Mouse (Mus musculus): ENCODE measurements at regions not wholly inside any gene's neighbourhood (a gene's known extent, or its start where the extent isn't known, plus 50 kb on each side); places are given as distances from the start of the nearest gene placed in this dataset.
A peak's percentile ranks its signal among the peaks of the same experiment; 100 is the strongest.

DNA sequence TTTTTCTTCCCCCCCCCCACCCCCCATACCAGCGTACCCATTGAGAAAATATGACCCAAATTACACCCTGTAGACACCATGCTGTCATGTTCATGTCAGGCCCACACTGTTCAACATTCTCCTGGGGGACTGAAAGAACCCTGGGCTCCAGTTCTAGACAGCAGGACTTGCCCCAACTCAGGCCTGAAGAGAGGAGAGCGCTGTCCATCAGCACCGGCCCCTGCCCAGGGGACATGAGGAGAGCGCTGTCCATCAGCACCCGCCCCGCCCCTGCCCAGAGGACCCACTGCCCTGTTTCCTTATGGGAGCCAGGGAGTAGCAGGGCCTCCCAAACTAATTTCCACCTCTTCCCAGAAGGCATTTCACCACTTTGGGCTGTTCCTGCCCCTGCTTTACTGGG, 241.7 kb upstream of the Cdh4 start:
- DNase-seq: peak; percentile 88
- Histone ChIP-seq H3K9me3 (ENCODE audit: low read depth, low read length) (no peaks in the 10 kb centered on the region), H3K36me3 (ENCODE audit: insufficient read depth) (no peaks in the 10 kb centered on the region), H3K27ac (ENCODE audit: low read depth) (no peak overlapping the region), H3K4me2 (no peak overlapping the region), H3K27me3 (ENCODE audit: insufficient read depth, low read length) (no peaks in the 10 kb centered on the region), H3K9ac (no peak overlapping the region), H3K4me1 (ENCODE audit: insufficient read depth) (no peaks in the 10 kb centered on the region), H3K4me3 (ENCODE audit: low read depth, low read length) (no peak overlapping the region)
- peak; percentile 86; the same call in 1 of the 2 replicates for ATAC-seq (ENCODE audit: insufficient read depth)
- TF ChIP-seq CTCF (IDR thresholded peaks at IDR 0.05; ENCODE audit: low read depth): no peak
- 3% methylated on average over 6 of the region's 6 CpGs for WGBS

DNA sequence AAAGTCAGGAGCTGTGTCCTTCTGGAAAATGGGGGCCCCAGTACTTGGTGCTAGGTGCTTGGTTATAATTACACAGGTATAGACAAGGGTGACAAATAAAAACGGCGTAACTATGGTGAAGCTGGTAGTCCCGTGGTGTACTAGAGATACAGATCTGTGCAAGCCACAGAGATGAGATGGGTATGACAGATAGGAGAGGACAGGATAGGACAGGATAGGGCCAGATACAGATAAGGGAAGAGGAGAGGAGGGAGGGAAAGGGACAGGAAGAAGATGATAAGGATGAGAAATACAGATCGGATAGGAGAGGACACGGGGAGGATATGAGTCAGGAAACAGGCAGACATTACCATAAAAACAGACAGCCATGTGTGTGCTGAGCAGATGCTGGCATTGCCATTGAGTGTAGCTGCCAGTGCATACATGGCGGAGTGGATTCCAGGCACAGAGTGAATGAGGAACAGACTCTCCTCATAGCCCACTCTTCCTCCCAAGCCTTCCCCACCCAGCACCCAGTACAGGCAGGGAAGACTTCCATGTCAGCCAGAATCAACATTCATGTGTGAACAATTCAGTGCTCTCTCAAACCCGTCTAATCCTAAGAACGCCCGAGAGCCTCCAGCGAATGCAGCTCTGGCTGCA, 231.9 kb upstream of the Cdh4 start:
- H3K4me1 ChIP-seq (ENCODE audit: insufficient read depth): no peaks in the 10 kb centered on the region
- WGBS: 82% methylated on average over 10 of the region's 10 CpGs
- ATAC-seq (ENCODE audit: insufficient read depth) (no peak), DNase-seq (no peak)
- no peak for TF ChIP-seq CTCF (IDR thresholded peaks at IDR 0.05; ENCODE audit: low read depth)
- no peaks in the 10 kb centered on the region for H3K36me3 ChIP-seq (ENCODE audit: insufficient read depth)
- H3K4me3 ChIP-seq (ENCODE audit: low read depth, low read length): no peak overlapping the region
- no peak overlapping the region for H3K27ac ChIP-seq (ENCODE audit: low read depth)
- no peak overlapping the region for H3K9ac ChIP-seq
- H3K4me2 ChIP-seq: no peak overlapping the region
- H3K27me3 ChIP-seq (ENCODE audit: insufficient read depth, low read length): no peaks in the 10 kb centered on the region
- no peaks in the 10 kb centered on the region for H3K9me3 ChIP-seq (ENCODE audit: low read depth, low read length)

DNA sequence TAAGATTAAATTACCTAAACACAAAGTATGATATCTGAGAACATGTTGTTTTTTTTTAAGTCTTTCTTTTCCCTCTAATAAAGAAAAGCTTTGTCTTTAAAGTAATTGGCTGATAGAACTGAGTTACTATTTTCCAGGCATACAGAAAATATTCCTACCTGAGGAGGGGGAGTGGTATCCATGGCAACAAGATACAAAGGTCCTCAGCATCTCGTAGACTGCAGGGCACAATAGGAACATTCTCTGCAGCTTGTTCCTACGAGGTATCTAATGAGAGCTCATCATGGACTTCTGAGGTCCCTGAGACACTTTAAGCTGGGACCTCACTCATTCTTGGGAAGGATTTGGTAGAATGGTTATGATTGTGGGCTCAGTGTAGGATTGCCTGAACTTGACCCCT, 225.5 kb upstream of the Cdh4 start:
- Histone ChIP-seq H3K4me1 (ENCODE audit: insufficient read depth) (no peaks in the 10 kb centered on the region), H3K27ac (ENCODE audit: low read depth) (no peak overlapping the region), H3K27me3 (ENCODE audit: insufficient read depth, low read length) (no peaks in the 10 kb centered on the region), H3K4me3 (ENCODE audit: low read depth, low read length) (no peak overlapping the region), H3K36me3 (ENCODE audit: insufficient read depth) (no peaks in the 10 kb centered on the region), H3K9ac (no peak overlapping the region), H3K4me2 (no peak overlapping the region), H3K9me3 (ENCODE audit: low read depth, low read length) (no peaks in the 10 kb centered on the region)
- ATAC-seq (ENCODE audit: insufficient read depth) (no peak), DNase-seq (no peak)
- WGBS: 47% methylated on average over 2 of the region's 2 CpGs
- no peak for TF ChIP-seq CTCF (IDR thresholded peaks at IDR 0.05; ENCODE audit: low read depth)

GRCm38 (mm10) chr2:179228096-179228495, 214.1 kb upstream of the Cdh4 start:
- Histone ChIP-seq H3K4me1 (ENCODE audit: insufficient read depth) (no peaks in the 10 kb centered on the region), H3K9ac (no peak overlapping the region), H3K27me3 (ENCODE audit: insufficient read depth, low read length) (no peaks in the 10 kb centered on the region), H3K4me2 (no peak overlapping the region), H3K27ac (ENCODE audit: low read depth) (no peak overlapping the region), H3K4me3 (ENCODE audit: low read depth, low read length) (no peak overlapping the region), H3K36me3 (ENCODE audit: insufficient read depth) (no peaks in the 10 kb centered on the region), H3K9me3 (ENCODE audit: low read depth, low read length) (no peaks in the 10 kb centered on the region)
- ATAC-seq (ENCODE audit: insufficient read depth): no peak
- no peak for TF ChIP-seq CTCF (IDR thresholded peaks at IDR 0.05; ENCODE audit: low read depth)
- no peak for DNase-seq
- 66% methylated on average over 7 of the region's 7 CpGs for WGBS

DNA sequence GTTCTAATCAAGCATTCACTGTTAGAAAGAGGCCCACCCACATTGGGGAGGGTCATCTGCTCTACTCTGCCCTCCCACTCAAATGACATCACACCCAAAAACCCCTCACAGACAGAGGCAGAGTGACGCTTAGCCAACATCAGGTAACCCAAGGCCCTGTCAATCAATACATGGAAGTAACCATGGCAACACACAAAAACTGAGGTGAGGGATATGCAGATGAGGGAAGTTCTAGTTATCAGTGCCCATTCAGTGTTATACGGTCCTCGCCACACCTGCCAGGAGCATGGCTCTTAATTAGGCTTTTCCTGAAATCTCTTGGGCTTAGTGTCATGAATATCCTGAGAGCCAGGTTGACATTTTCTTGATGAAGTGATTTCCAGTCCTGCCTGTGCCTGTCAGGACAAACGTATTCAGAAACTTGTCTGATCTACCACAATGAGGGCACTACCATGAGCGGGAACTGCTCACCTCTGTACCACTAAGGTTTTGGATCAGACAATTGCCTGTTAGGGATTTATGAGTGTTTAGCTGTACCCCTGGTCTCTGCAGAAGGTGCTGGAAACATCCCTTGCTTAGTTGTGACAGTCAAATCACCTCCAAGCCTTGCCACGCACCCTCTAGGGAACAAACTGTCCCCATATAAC, 210.4 kb upstream of the Cdh4 start:
- ATAC-seq (ENCODE audit: insufficient read depth) (no peak), DNase-seq (no peak)
- Histone ChIP-seq H3K27me3 (ENCODE audit: insufficient read depth, low read length) (no peaks in the 10 kb centered on the region), H3K4me1 (ENCODE audit: insufficient read depth) (no peaks in the 10 kb centered on the region), H3K9me3 (ENCODE audit: low read depth, low read length) (no peaks in the 10 kb centered on the region), H3K4me2 (no peak overlapping the region), H3K9ac (no peak overlapping the region), H3K27ac (ENCODE audit: low read depth) (no peak overlapping the region), H3K4me3 (ENCODE audit: low read depth, low read length) (no peak overlapping the region), H3K36me3 (ENCODE audit: insufficient read depth) (no peaks in the 10 kb centered on the region)
- 78% methylated on average over 6 of the region's 6 CpGs for WGBS
- no peak for TF ChIP-seq CTCF (IDR thresholded peaks at IDR 0.05; ENCODE audit: low read depth)

DNA sequence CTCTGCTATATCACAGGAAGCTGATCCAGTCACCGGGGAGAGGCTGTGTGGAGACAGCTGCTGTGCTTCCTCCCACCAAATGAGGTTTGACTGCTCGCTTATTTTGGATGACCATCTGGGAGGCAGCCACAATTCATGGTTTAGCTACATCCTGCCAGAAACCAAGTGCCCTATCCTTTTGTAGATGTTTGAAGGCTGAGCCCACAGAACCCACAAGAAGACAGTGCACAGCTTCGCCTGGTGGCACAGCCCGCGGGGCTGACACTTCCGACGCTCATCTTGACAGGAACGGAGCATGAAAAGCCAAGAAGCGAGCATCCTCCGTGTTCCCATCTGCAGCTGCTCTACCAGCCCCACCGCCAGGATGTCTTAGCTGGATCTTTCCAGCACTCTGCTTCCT, 204.1 kb upstream of the Cdh4 start:
- no peaks in the 10 kb centered on the region for H3K36me3 ChIP-seq (ENCODE audit: insufficient read depth)
- H3K9ac ChIP-seq: no peak overlapping the region
- H3K27ac ChIP-seq (ENCODE audit: low read depth): no peak overlapping the region
- no peak for TF ChIP-seq CTCF (IDR thresholded peaks at IDR 0.05; ENCODE audit: low read depth)
- no peak overlapping the region for H3K4me3 ChIP-seq (ENCODE audit: low read depth, low read length)
- 75% methylated on average over 11 of the region's 11 CpGs for WGBS
- ATAC-seq (ENCODE audit: insufficient read depth) (no peak), DNase-seq (no peak)
- no peaks in the 10 kb centered on the region for H3K27me3 ChIP-seq (ENCODE audit: insufficient read depth, low read length)
- H3K9me3 ChIP-seq (ENCODE audit: low read depth, low read length): no peaks in the 10 kb centered on the region
- no peak overlapping the region for H3K4me2 ChIP-seq
- no peaks in the 10 kb centered on the region for H3K4me1 ChIP-seq (ENCODE audit: insufficient read depth)

GRCm38 (mm10) chr2:179260892-179261291, 181.3 kb upstream of the Cdh4 start:
- Histone ChIP-seq H3K9me3 (ENCODE audit: low read depth, low read length) (no peaks in the 10 kb centered on the region), H3K9ac (no peak overlapping the region), H3K36me3 (ENCODE audit: insufficient read depth) (no peaks in the 10 kb centered on the region), H3K27ac (ENCODE audit: low read depth) (no peak overlapping the region), H3K4me1 (ENCODE audit: insufficient read depth) (no peaks in the 10 kb centered on the region), H3K4me3 (ENCODE audit: low read depth, low read length) (no peak overlapping the region), H3K27me3 (ENCODE audit: insufficient read depth, low read length) (no peaks in the 10 kb centered on the region), H3K4me2 (no peak overlapping the region)
- 55% methylated on average over 2 of the region's 2 CpGs for WGBS
- no peak for TF ChIP-seq CTCF (IDR thresholded peaks at IDR 0.05; ENCODE audit: low read depth)
- ATAC-seq (ENCODE audit: insufficient read depth): no peak
- no peak for DNase-seq
